Mouse (Mus musculus) CH12.LX (cell line): ENCODE measurements around the gene Dalrd3. TPM values are rescaled to one million over a fixed set of nuclear protein-coding genes. Genes with fewer than 3 reads are reported as not detected.

Experiments used
- DNase-seq: peaks from one replicate; pipeline ENCODE4 v3.0.0-alpha.2; 2013; ENCODE audit errors: extremely low read depth
- H3K27ac ChIP-seq: 2 replicates; pipeline ENCODE4 v1.5.1; 2012; ENCODE audit warnings: low read depth, mild to moderate bottlenecking, control low read depth, moderate library complexity; ENCODE audit not compliant: insufficient read depth
- H3K27me3 ChIP-seq: replicated peaks from 2 replicates; pipeline ENCODE3; 2012; ENCODE audit warnings: inconsistent platforms
- H3K36me3 ChIP-seq, 2 experiments: replicated peaks in 1 of 2; 2 replicates each; pipeline versions ENCODE3 to v1.6.1; 2012; ENCODE audit warnings: inconsistent platforms in 1 of 2, low read length in 1 of 2, mild to moderate bottlenecking in 1 of 2, mixed read lengths in 1 of 2, moderate library complexity in 1 of 2; ENCODE audit not compliant: control insufficient read depth in 1 of 2, insufficient read depth in 1 of 2
- H3K4me1 ChIP-seq, 2 experiments: 2 replicates each; pipeline ENCODE4 v1.6.1; 2012; ENCODE audit warnings: inconsistent platforms in 1 of 2, moderate library complexity in 1 of 2; ENCODE audit not compliant: insufficient read depth in 2 of 2, control insufficient read depth in 1 of 2
- H3K4me2 ChIP-seq: 2 replicates; pipeline ENCODE4 v1.6.1; 2012; ENCODE audit warnings: low read depth, mild to moderate bottlenecking, control low read depth; ENCODE audit not compliant: poor library complexity, insufficient read depth, severe bottlenecking
- H3K4me3 ChIP-seq, 3 experiments: fragments of 150-350 bp in 1 of 3; sonication (generic) in 1 of 3; replicated peaks in 1 of 3; 2 replicates each; pipeline versions ENCODE3 to v1.5.1; 2011 to 2012; ENCODE audit warnings: low read depth in 2 of 3, low read length in 2 of 3, mild to moderate bottlenecking in 2 of 3, moderate library complexity in 2 of 3, control low read depth in 1 of 3, improper control_type of control experiment in 1 of 3, inconsistent platforms in 1 of 3, mixed read lengths in 1 of 3; ENCODE audit not compliant: poor library complexity in 1 of 3
- H3K79me2 ChIP-seq: replicated peaks from 2 replicates; pipeline ENCODE4 v1.6.1; 2012; ENCODE audit warnings: mild to moderate bottlenecking, moderate library complexity; ENCODE audit not compliant: control insufficient read depth, poor library complexity, insufficient read depth, severe bottlenecking; ENCODE audit errors: extremely low read depth
- H3K9ac ChIP-seq: 2 replicates; pipeline ENCODE4 v1.6.1; 2012; ENCODE audit warnings: low read depth, mild to moderate bottlenecking, control low read depth, moderate library complexity; ENCODE audit not compliant: insufficient read depth
- H3K9me3 ChIP-seq: replicated peaks from 2 replicates; pipeline ENCODE3; 2012; ENCODE audit warnings: low read length, inconsistent platforms, mixed read lengths
- BHLHE40 ChIP-seq: IDR thresholded peaks from 2 replicates; pipeline ENCODE4 v1.6.1; 2011; ENCODE audit warnings: mild to moderate bottlenecking, low read depth, low read length, improper control_type of control experiment
- CHD1 ChIP-seq: IDR thresholded peaks from 2 replicates; pipeline ENCODE4 v1.6.1; 2012; ENCODE audit warnings: low read depth, low read length, improper control_type of control experiment, inconsistent platforms
- CHD2 ChIP-seq: IDR thresholded peaks from 2 replicates; pipeline ENCODE4 v1.6.1; 2011; ENCODE audit warnings: low read length, improper control_type of control experiment
- CTCF ChIP-seq, 2 experiments: IDR thresholded peaks in 1 of 2; conservative IDR thresholded peaks in 1 of 2; 2 replicates each; pipeline ENCODE4 v1.5.1; 2011 to 2012; ENCODE audit warnings: low read depth in 2 of 2, low read length in 2 of 2, improper control_type of control experiment in 1 of 2, inconsistent platforms in 1 of 2, mild to moderate bottlenecking in 1 of 2, moderate library complexity in 1 of 2
- E2F4 ChIP-seq: IDR thresholded peaks from 2 replicates; pipeline ENCODE4 v1.6.1; 2011; ENCODE audit warnings: low read depth, low read length, improper control_type of control experiment; ENCODE audit not compliant: insufficient replicate concordance
- ELF1 ChIP-seq: IDR thresholded peaks from 2 replicates; pipeline ENCODE4 v1.6.1; 2014; ENCODE audit warnings: low read depth, mild to moderate bottlenecking, inconsistent platforms, low read length, improper control_type of control experiment
- EP300 ChIP-seq: IDR thresholded peaks from 2 replicates; pipeline ENCODE4 v1.6.1; 2011; ENCODE audit warnings: low read length, improper control_type of control experiment
- GABPA ChIP-seq: IDR thresholded peaks from 2 replicates; pipeline ENCODE4 v1.6.1; 2012; ENCODE audit warnings: low read depth, low read length, improper control_type of control experiment, inconsistent platforms; ENCODE audit not compliant: insufficient replicate concordance
- HCFC1 ChIP-seq: IDR thresholded peaks from 2 replicates; pipeline ENCODE4 v1.6.1; 2012; ENCODE audit warnings: low read depth, mild to moderate bottlenecking, inconsistent platforms, low read length, improper control_type of control experiment
- JUN ChIP-seq: IDR thresholded peaks from 2 replicates; pipeline ENCODE4 v1.6.1; 2011; ENCODE audit warnings: low read depth, mild to moderate bottlenecking, low read length, improper control_type of control experiment, moderate library complexity; ENCODE audit not compliant: insufficient read depth
- JUND ChIP-seq: conservative IDR thresholded peaks from 2 replicates; pipeline ENCODE4 v1.6.1; 2011; ENCODE audit warnings: low read depth, low read length, improper control_type of control experiment
- KAT2A ChIP-seq: IDR thresholded peaks from 2 replicates; pipeline ENCODE4 v1.6.1; 2012; ENCODE audit warnings: low read length, improper control_type of control experiment, inconsistent platforms; ENCODE audit not compliant: insufficient replicate concordance
- MAX ChIP-seq: IDR thresholded peaks from 2 replicates; pipeline ENCODE4 v1.6.1; 2011; ENCODE audit warnings: low read length, improper control_type of control experiment
- MAZ ChIP-seq: IDR thresholded peaks from 2 replicates; pipeline ENCODE4 v1.6.1; 2012; ENCODE audit warnings: low read depth, mild to moderate bottlenecking, inconsistent platforms, low read length, improper control_type of control experiment, moderate library complexity
- MEF2A ChIP-seq: IDR thresholded peaks from 2 replicates; pipeline ENCODE4 v1.6.1; 2014; ENCODE audit warnings: low read depth, mild to moderate bottlenecking, inconsistent platforms, low read length, improper control_type of control experiment, borderline replicate concordance
- MXI1 ChIP-seq: IDR thresholded peaks from 2 replicates; pipeline ENCODE4 v1.6.1; 2011; ENCODE audit warnings: mild to moderate bottlenecking, low read depth, low read length, improper control_type of control experiment
- MYC ChIP-seq: IDR thresholded peaks from 2 replicates; pipeline ENCODE4 v1.6.1; 2011; ENCODE audit warnings: low read depth, mild to moderate bottlenecking, improper control_type of control experiment, low read length
- PAX5 ChIP-seq: IDR thresholded peaks from 2 replicates; pipeline ENCODE4 v1.6.1; 2012; ENCODE audit warnings: low read length, inconsistent platforms, mixed read lengths
- POLR2AphosphoS2 ChIP-seq: IDR thresholded peaks from 2 replicates; pipeline ENCODE4 v1.6.1; 2011; ENCODE audit warnings: low read depth, low read length, improper control_type of control experiment
- RAD21 ChIP-seq: IDR thresholded peaks from 2 replicates; pipeline ENCODE4 v1.6.1; 2011; ENCODE audit warnings: low read depth, mild to moderate bottlenecking, low read length, improper control_type of control experiment, moderate library complexity
- RCOR1 ChIP-seq: conservative IDR thresholded peaks from 2 replicates; pipeline ENCODE4 v1.6.1; 2012; ENCODE audit warnings: low read depth, mild to moderate bottlenecking, inconsistent platforms, low read length, improper control_type of control experiment
- SIN3A ChIP-seq: IDR thresholded peaks from 2 replicates; pipeline ENCODE4 v1.6.1; 2012; ENCODE audit warnings: low read length, improper control_type of control experiment, inconsistent platforms
- TBP ChIP-seq: conservative IDR thresholded peaks from 2 replicates; pipeline ENCODE4 v1.6.1; 2011; ENCODE audit warnings: low read depth, low read length, improper control_type of control experiment
- UBTF ChIP-seq: IDR thresholded peaks from 2 replicates; pipeline ENCODE4 v1.6.1; 2012; ENCODE audit warnings: low read depth, mild to moderate bottlenecking, inconsistent platforms, low read length, improper control_type of control experiment, moderate library complexity
- USF1 ChIP-seq: IDR thresholded peaks from 2 replicates; pipeline ENCODE4 v1.6.1; 2014; ENCODE audit warnings: low read depth, mild to moderate bottlenecking, inconsistent platforms, low read length, improper control_type of control experiment
- ZC3H11A ChIP-seq: IDR thresholded peaks from 2 replicates; pipeline ENCODE4 v1.6.1; 2012; ENCODE audit warnings: low read depth, mild to moderate bottlenecking, inconsistent platforms, low read length, improper control_type of control experiment
- dilution Hi-C: fragments of 300-500 bp; cut with MboI; formaldehyde crosslinking; loops from 2 replicates; pipeline ENCODE4 v1.14.3; 2020; ENCODE audit warnings: low sequenced_read_pairs; ENCODE audit not compliant: extremely low pct_unique_long_range_greater_than_20kb, extremely low pct_ligation_motif_present
- in situ Hi-C: fragments of 300-500 bp; cut with MboI; formaldehyde crosslinking; loops from 3 replicates; pipeline ENCODE4 v1.14.3; 2019; ENCODE audit warnings: low sequenced_read_pairs, low pct_ligation_motif_present, low pct_unique_long_range_greater_than_20kb, mixed read lengths
- polyA plus RNA-seq: library from polyadenylated mRNA; unstranded; fragments of >175 nt; gene quantifications from 2 replicates; pipeline ENCODE4 v1.2.1, GENCODE M21; 2012; ENCODE audit warnings: low read depth; ENCODE audit not compliant: insufficient read length
- total RNA-seq, 2 experiments: library from RNA; depleted of rRNA; stranded (reverse); fragments of 300-350 nt in 1 of 2; fragments of >200 nt in 1 of 2; gene quantifications; 2 replicates each; pipeline ENCODE4 v1.2.3; 2012 to 2014

Gene Dalrd3
- total and polyA plus RNA-seq, 3 experiments: 52.6 to 114 (median 110) TPM

DNA sequence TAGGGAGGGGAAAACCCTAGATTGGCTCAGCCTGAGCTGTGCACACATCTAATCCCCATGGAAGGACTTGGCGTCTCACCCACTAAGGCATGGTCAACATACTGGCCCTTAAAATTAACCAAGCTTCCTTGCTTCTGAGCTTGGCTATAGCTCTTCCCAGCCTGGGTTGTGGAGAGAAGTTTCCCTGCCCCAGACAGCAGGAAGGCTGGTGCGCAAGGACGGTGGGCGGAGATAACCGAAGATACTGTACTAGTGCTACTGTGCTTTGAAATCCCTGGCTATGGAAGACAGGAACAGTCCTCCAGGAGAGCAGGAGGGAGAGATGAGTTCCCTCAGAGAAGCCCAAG, 9.6 kb downstream of the Dalrd3 start:
- no peaks in the 10 kb centered on the region for H3K79me2 ChIP-seq
- H3K36me3 ChIP-seq: peaks cover 31 to 90% of the 10 kb centered on the region in 2 experiments
- no peak overlapping the region for H3K27ac ChIP-seq
- no peak overlapping the region for H3K9ac ChIP-seq
- H3K9me3 ChIP-seq: no peaks in the 10 kb centered on the region
- dilution Hi-C loops: no loop called here
- DNase-seq: no peak
- TF ChIP-seq POLR2AphosphoS2 (no peak), MXI1 (no peak), E2F4 (no peak), ZC3H11A (no peak), JUN (no peak), SIN3A (no peak), PAX5 (no peak), GABPA (no peak), MYC (no peak), RAD21 (no peak), UBTF (no peak), MEF2A (no peak), BHLHE40 (no peak), MAZ (no peak), MAX (no peak), JUND (no peak), CHD1 (no peak)
- no peaks in the 10 kb centered on the region for H3K27me3 ChIP-seq
- no peak overlapping the region for H3K4me3 ChIP-seq
- in situ Hi-C loops: no loop called here
- H3K4me1 ChIP-seq: peaks cover 9 to 38% of the 10 kb centered on the region in 2 experiments
- H3K4me2 ChIP-seq: no peak overlapping the region

GRCm38 (mm10) chr9:108587571-108588180, 18.0 kb downstream of the Dalrd3 start:
- Histone ChIP-seq H3K27me3 (no peaks in the 10 kb centered on the region), H3K4me3 (no peak overlapping the region), H3K36me3 (peaks cover 7 to 72% of the 10 kb centered on the region in 2 experiments), H3K79me2 (no peaks in the 10 kb centered on the region; the same call in 1 of the 2 replicates), H3K27ac (no peak overlapping the region), H3K4me1 (peaks cover 7 to 28% of the 10 kb centered on the region in 2 experiments), H3K9me3 (no peaks in the 10 kb centered on the region)
- no peak for DNase-seq
- dilution Hi-C loops: no loop called here
- TF ChIP-seq USF1 (no peak), CTCF (conservative IDR thresholded peaks at IDR 0.05 in 1 of 2, IDR thresholded peaks at IDR 0.05 in 1 of 2; ENCODE audit: low read depth in 2 of 2, low read length in 2 of 2) (no peak), MEF2A (no peak), GABPA (no peak), ELF1 (no peak), CHD1 (no peak), CHD2 (no peak), KAT2A (no peak), EP300 (no peak), MXI1 (no peak), HCFC1 (no peak), TBP (no peak), UBTF (no peak), MAZ (no peak), PAX5 (no peak), RCOR1 (no peak), SIN3A (no peak)
- TF ChIP-seq, all 38 proteins: peak for 0
- in situ Hi-C loops: no loop called here
- H3K4me2 ChIP-seq: no peak overlapping the region
- no peak overlapping the region for H3K9ac ChIP-seq
